Mouse (Mus musculus) lung, postnatal 0 days (tissue): ENCODE results near the gene Nalcn. TPM values are rescaled to one million over a fixed set of nuclear protein-coding genes. Genes with fewer than 3 reads are reported as not detected.
A peak's percentile ranks its signal among the peaks of the same experiment; 100 is the strongest.

Experiments used
- ATAC-seq: fragments of 200-750 bp; cut with Nextera tagmentation; 2 replicates; pipeline ENCODE4 v1.8.0; 2017; ENCODE audit warnings: moderate library complexity
- DNase-seq: peaks from one replicate; pipeline ENCODE4 v3.0.0-alpha.2; 2016; ENCODE audit warnings: low spot score
- H3K27ac ChIP-seq: fragments of 300-500 bp; sonication (generic); 2 replicates; pipeline ENCODE4 v1.5.1; 2014; ENCODE audit warnings: antibody characterized with exemption, mild to moderate bottlenecking, low read length, mixed read lengths
- H3K27me3 ChIP-seq: fragments of 300-500 bp; sonication (generic); replicated peaks from 2 replicates; pipeline ENCODE4 v1.6.1; 2014; ENCODE audit warnings: low read length, mixed read lengths; ENCODE audit not compliant: insufficient read depth
- H3K36me3 ChIP-seq: fragments of 300-500 bp; sonication (generic); 2 replicates; pipeline ENCODE4 v1.6.1; 2014; ENCODE audit warnings: low read length, mixed read lengths; ENCODE audit not compliant: insufficient read depth
- H3K4me1 ChIP-seq: fragments of 300-500 bp; sonication (generic); 2 replicates; pipeline ENCODE4 v1.6.1; 2014; ENCODE audit warnings: antibody characterized with exemption, low read depth, low read length, mixed read lengths; ENCODE audit not compliant: insufficient read depth
- H3K4me2 ChIP-seq: fragments of 300-500 bp; sonication (generic); replicated peaks from 2 replicates; pipeline ENCODE4 v1.6.1; 2014; ENCODE audit warnings: low read depth, mild to moderate bottlenecking, low read length, moderate library complexity, mixed read lengths
- H3K4me3 ChIP-seq: fragments of 300-500 bp; sonication (generic); 2 replicates; pipeline ENCODE4 v1.5.1; 2014; ENCODE audit warnings: low read depth, low read length
- H3K9ac ChIP-seq: fragments of 300-500 bp; sonication (generic); replicated peaks from 2 replicates; pipeline ENCODE4 v1.6.1; 2014; ENCODE audit warnings: low read depth, mild to moderate bottlenecking
- H3K9me3 ChIP-seq: fragments of 300-500 bp; sonication (generic); 2 replicates; pipeline ENCODE4 v1.6.1; 2016; ENCODE audit warnings: low read length, mixed read lengths
- CTCF ChIP-seq: IDR thresholded peaks from 2 replicates; pipeline ENCODE4 v1.5.1; 2016; ENCODE audit warnings: antibody characterized with exemption, mild to moderate bottlenecking
- EP300 ChIP-seq: IDR thresholded peaks from 2 replicates; pipeline ENCODE4 v1.6.1; 2016; ENCODE audit warnings: antibody characterized with exemption, mild to moderate bottlenecking, control low read depth
- WGBS: fragments of 180-500 bp; shearing (Covaris S2); extraction: QIAGEN DNeasy Blood & Tissue Kit; methylation state at CpG from one replicate; pipeline ENCODE4 v1.1.7; 2014; 5-methylcytosine and 5-hydroxymethylcytosine counted together
- polyA plus RNA-seq: library from polyadenylated mRNA; unstranded; fragments of >200 nt; fragmentation: Nextera tagmentation; extraction: Ambion mirVana; gene quantifications from 2 replicates; pipeline ENCODE4 v1.2.1, GENCODE M21; 2015

Nalcn gene
- polyA plus RNA-seq, 1 experiment from 2014 or later: not detected

DNA sequence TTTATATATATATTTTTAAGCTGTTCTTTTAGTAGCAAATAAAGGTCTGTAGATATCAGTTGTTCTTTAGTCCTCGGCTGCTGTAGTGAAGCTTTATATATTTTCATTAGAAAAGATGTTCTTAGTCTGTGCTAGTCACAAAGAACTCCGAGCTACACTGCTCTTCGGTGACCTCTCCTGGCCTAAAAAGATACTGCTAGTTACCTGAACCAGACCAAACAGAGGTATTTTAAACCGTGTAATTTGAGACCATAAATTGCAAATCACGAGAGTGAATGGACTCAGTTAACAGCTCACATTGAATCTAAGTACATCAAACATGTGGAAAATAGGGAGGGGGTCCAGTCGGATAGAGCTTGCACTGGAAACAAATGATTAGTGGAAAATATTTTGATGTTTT lies 274.0 kb downstream of the Nalcn start:
- Histone ChIP-seq H3K27me3 (no peaks in the 10 kb centered on the region), H3K27ac (no peak overlapping the region), H3K4me2 (no peak overlapping the region), H3K4me1 (no peaks in the 10 kb centered on the region), H3K9me3 (no peaks in the 10 kb centered on the region), H3K36me3 (no peaks in the 10 kb centered on the region), H3K9ac (no peak overlapping the region), H3K4me3 (no peak overlapping the region)
- ATAC-seq (no peak), DNase-seq (peak; percentile 20)
- 12% methylated on average over 6 of the region's 6 CpGs for WGBS
- TF ChIP-seq CTCF: peak; percentile 56
- no peak for TF ChIP-seq EP300

DNA sequence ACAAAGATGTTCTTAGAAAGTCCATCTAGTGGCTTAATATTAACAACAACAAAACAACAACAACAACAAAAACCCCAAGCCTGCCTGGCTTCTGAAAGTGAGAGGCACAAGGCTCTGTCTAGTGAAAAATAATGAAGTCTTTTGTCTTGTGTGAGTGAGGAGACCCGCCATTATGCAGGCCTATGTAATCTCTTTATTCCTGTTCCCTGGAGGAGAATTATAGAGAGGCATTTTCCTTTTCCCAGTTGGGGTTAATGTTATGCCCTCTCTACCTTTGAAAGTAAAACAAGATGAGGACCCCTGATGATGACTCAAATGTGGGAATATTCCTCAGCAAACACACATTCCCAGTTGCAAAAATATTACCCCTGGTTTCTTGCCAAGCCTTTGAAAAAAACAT lies 295.1 kb downstream of the Nalcn start:
- no peak for DNase-seq
- no peak overlapping the region for H3K4me3 ChIP-seq
- H3K27ac ChIP-seq: no peak overlapping the region
- H3K4me2 ChIP-seq: no peak overlapping the region
- H3K27me3 ChIP-seq: no peaks in the 10 kb centered on the region
- no peaks in the 10 kb centered on the region for H3K36me3 ChIP-seq
- no peak overlapping the region for H3K9ac ChIP-seq
- H3K4me1 ChIP-seq: no peaks in the 10 kb centered on the region
- H3K9me3 ChIP-seq: no peaks in the 10 kb centered on the region
- 58% methylated on average over 1 of the region's 1 CpGs for WGBS
- ATAC-seq: no peak
- TF ChIP-seq CTCF (no peak), EP300 (no peak)

DNA sequence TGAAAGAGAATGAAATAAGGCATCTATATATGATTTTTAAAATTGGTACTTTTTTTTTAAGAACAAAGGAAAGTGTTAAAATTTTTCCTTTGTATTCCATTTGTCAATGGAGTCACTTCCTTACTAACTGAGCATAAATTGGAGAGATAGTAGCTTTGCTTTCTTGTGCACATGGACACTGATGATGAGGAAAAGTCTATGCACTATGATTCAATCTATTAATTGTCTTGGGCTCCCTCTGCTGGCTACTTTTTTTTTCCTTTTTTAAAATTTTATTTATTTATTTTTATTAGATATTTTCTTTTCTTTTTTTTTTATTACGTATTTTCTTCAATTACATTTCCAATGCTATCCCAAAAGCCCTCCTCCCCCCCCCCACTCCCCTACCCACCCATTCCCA lies 312.6 kb downstream of the Nalcn start:
- TF ChIP-seq EP300 (no peak), CTCF (0 out of 2 replicates have a peak, but pooled peaks have one; percentile 10)

DNA sequence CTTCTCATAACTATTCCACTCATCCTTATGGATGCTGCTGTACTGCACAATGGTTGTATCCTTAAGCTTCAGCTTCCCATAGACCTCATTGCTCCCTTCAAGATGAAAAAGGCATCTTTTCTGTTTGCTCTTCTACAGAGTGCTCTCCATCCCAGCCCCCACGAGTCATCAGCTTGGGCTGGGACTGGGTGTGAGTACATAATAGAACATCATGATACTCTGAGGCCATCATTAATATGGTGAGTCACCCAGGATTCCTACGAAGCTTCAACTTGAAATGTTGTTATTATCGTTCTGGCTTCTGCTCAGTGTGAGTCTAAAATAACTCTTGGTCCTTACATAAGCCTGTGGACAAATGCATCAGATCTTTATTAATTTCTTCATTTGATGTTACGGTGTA lies 314.6 kb downstream of the Nalcn start:
- no peaks in the 10 kb centered on the region for H3K4me1 ChIP-seq
- H3K4me3 ChIP-seq: no peak overlapping the region
- DNase-seq (no peak), ATAC-seq (no peak)
- no peak overlapping the region for H3K9ac ChIP-seq
- H3K27me3 ChIP-seq: no peaks in the 10 kb centered on the region
- WGBS: 77% methylated on average over 4 of the region's 4 CpGs
- H3K27ac ChIP-seq: no peak overlapping the region
- TF ChIP-seq EP300 (no peak), CTCF (no peak)
- H3K4me2 ChIP-seq: no peak overlapping the region
- H3K36me3 ChIP-seq: no peaks in the 10 kb centered on the region
- no peaks in the 10 kb centered on the region for H3K9me3 ChIP-seq

More for the DNA sequence above, 312.6 kb downstream of the Nalcn start:
- Histone ChIP-seq H3K27ac (no peak overlapping the region), H3K9ac (no peak overlapping the region), H3K4me2 (no peak overlapping the region), H3K27me3 (no peaks in the 10 kb centered on the region), H3K9me3 (no peaks in the 10 kb centered on the region), H3K4me1 (no peaks in the 10 kb centered on the region), H3K36me3 (no peaks in the 10 kb centered on the region), H3K4me3 (no peak overlapping the region)
- WGBS: 42% methylated on average over 1 of the region's 1 CpGs
- DNase-seq (peak; percentile 8), ATAC-seq (no peak)

DNA sequence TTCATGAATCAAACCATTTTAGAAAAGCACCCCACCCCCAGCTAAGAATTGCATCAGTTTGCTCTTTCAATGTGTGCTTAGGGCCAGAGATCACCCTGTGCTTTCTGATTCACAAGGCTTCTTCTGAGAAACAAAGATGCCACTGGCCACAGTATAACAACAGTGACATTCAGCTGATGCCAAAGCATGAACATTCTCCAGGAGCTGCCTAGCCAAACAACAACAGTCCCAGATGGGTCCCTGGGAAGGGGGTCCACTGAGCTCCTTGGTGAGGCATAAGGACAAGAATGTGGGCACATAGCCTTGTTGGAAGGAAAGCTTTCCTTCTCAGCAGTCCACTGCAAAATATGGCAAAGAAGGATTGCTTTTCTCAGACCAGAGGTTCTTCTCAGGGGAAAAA lies 330.9 kb downstream of the Nalcn start:
- Histone ChIP-seq H3K9ac (no peak overlapping the region), H3K27ac (no peak overlapping the region), H3K4me2 (no peak overlapping the region), H3K36me3 (no peaks in the 10 kb centered on the region), H3K9me3 (no peaks in the 10 kb centered on the region), H3K4me3 (no peak overlapping the region), H3K4me1 (no peaks in the 10 kb centered on the region), H3K27me3 (no peaks in the 10 kb centered on the region)
- ATAC-seq (no peak), DNase-seq (no peak)
- TF ChIP-seq EP300 (no peak), CTCF (no peak)

DNA sequence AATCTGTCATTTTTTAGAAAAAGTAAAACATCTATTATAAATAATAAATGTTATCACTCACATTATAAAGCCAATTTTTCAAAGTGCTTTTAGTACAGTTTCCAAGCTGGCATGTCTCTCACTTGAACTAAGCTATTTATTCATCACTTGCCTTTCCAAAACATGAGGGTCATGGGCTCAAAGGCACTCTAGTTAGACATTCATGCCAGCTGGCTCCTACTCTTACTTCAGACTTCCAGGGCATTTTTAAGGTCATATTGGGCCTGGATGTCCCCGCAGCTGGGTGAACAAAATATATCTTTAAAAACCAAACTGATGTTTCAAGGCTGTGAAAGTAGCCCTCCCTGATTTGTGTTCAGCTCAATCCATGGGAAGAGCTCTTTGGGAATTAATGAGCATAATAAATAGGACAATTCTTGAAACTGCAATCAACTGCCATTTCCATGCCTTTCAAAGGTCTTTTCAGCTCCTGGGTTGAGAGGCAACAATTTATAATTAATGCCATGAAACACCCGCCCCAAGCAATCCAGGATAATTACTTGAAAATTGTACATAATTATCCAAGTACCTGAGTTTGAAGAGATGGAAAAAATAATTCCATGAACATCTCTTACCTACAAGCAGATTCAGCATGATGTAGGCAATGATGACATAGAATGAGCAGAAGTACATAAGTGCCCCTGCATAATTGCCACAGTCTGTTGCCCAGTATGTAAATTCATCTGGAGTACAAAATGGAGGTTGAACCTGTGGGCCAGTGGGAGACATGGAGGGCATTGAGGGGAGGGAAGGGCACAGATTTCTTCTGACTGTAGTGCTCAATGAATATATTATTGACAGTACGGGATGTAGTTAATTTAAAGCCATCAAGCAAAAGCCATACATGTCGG lies 335.6 kb downstream of the Nalcn start:
- 85% methylated on average over 4 of the region's 4 CpGs for WGBS
- DNase-seq (no peak), ATAC-seq (no peak)
- TF ChIP-seq EP300: no peak
- H3K9ac ChIP-seq: no peak overlapping the region
- H3K27ac ChIP-seq: no peak overlapping the region
- H3K36me3 ChIP-seq: no peaks in the 10 kb centered on the region
- H3K27me3 ChIP-seq: no peaks in the 10 kb centered on the region
- no peaks in the 10 kb centered on the region for H3K9me3 ChIP-seq
- H3K4me3 ChIP-seq: no peak overlapping the region
- no peak overlapping the region for H3K4me2 ChIP-seq
- no peaks in the 10 kb centered on the region for H3K4me1 ChIP-seq

DNA sequence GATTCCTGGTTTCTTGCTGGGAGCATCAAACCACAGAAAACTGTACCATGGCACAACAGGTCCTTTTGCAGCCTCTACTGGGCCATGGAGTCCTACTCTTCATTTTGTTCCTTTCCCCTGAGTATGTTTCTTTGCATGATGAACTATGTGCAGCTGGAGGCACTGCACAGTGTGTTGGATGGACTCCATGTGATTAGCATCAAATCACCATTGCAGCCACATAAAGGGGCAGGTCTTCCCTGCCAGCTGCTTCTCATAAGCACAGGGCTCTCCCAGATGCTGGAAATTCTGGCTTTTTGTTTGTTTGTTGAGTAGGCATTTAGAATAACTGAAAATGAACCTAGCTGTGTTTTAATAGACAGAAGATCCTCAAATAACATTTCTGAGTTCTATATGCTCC lies 344.8 kb downstream of the Nalcn start:
- no peak overlapping the region for H3K9ac ChIP-seq
- H3K9me3 ChIP-seq: no peaks in the 10 kb centered on the region
- TF ChIP-seq EP300: no peak
- no peak for TF ChIP-seq CTCF
- H3K36me3 ChIP-seq: no peaks in the 10 kb centered on the region
- DNase-seq: no peak
- H3K27ac ChIP-seq: no peak overlapping the region
- H3K4me3 ChIP-seq: no peak overlapping the region
- no peaks in the 10 kb centered on the region for H3K27me3 ChIP-seq
- no peak overlapping the region for H3K4me2 ChIP-seq
- no peak for ATAC-seq
- H3K4me1 ChIP-seq: no peaks in the 10 kb centered on the region
